Mouse (Mus musculus): ENCODE results near the gene Pskh1.

- no peak for TF ChIP-seq MAFK (IDR thresholded peaks at IDR 0.05; ENCODE audit: insufficient read depth, low read depth, low read length)
- TF ChIP-seq ZNF384 (IDR thresholded peaks at IDR 0.05; ENCODE audit: low read depth, low read length): no peak
- TF ChIP-seq CHD2 (IDR thresholded peaks at IDR 0.05; ENCODE audit: low read depth, low read length): no peak
- no peak for TF ChIP-seq ZC3H11A (IDR thresholded peaks at IDR 0.05; ENCODE audit: borderline replicate concordance, low read depth, low read length)
These were observed 43.9 kb upstream of the Pskh1 start for GRCm38 (mm10) chr8:105856168-105856835.

Data from ES-E14 (cell line).